Mouse (Mus musculus): Measurements from ENCODE around the gene Herpud1. TPM values are rescaled to one million over a fixed set of nuclear protein-coding genes. Genes with fewer than 3 reads are reported as not detected.

Herpud1 gene
- total RNA-seq, 2 experiments from 2014 or later = 54.4 to 57.3 TPM

GRCm38 (mm10) chr8:94361774-94362431 lies 24.3 kb upstream of the Herpud1 start:
- DNase-seq (ENCODE audit: low spot score in 2 of 2) = no peak
- Histone ChIP-seq H3K4me3 (no peak overlapping the region), H3K27ac (no peak overlapping the region)
- TF ChIP-seq CTCF (conservative IDR thresholded peaks at IDR 0.05) = no peak

- Histone ChIP-seq H3K27ac (peak overlapping the region; percentile 70), H3K4me3 (no peak overlapping the region)
- no peak for DNase-seq (ENCODE audit: low spot score in 2 of 2)
- TF ChIP-seq CTCF (conservative IDR thresholded peaks at IDR 0.05) = no peak
These were observed 23.5 kb upstream of the Herpud1 start for GRCm38 (mm10) chr8:94362607-94363239.

- Histone ChIP-seq H3K4me3 (no peak overlapping the region), H3K27ac (peak overlapping the region; percentile 70)
- TF ChIP-seq CTCF (conservative IDR thresholded peaks at IDR 0.05) = no peak
- no peak for DNase-seq (ENCODE audit: low spot score in 2 of 2)
These were observed 22.9 kb upstream of the Herpud1 start for GRCm38 (mm10) chr8:94363288-94363688.

- H3K27ac ChIP-seq = peak overlapping the region; percentile 64
- no peak overlapping the region for H3K4me3 ChIP-seq
- TF ChIP-seq CTCF (conservative IDR thresholded peaks at IDR 0.05) = no peak
- no peak for DNase-seq (ENCODE audit: low spot score in 2 of 2)
These were observed 22.3 kb upstream of the Herpud1 start for GRCm38 (mm10) chr8:94363906-94364305.

- Histone ChIP-seq H3K4me3 (no peak overlapping the region), H3K27ac (no peak overlapping the region)
- DNase-seq (ENCODE audit: low spot score in 2 of 2) = no peak
- no peak for TF ChIP-seq CTCF (conservative IDR thresholded peaks at IDR 0.05)
These were observed 21.4 kb upstream of the Herpud1 start for GRCm38 (mm10) chr8:94364686-94365312.

- no peak for TF ChIP-seq CTCF (conservative IDR thresholded peaks at IDR 0.05)
- Histone ChIP-seq H3K4me3 (no peak overlapping the region), H3K27ac (no peak overlapping the region)
- DNase-seq (ENCODE audit: low spot score in 2 of 2) = no peak
These were observed 20.7 kb upstream of the Herpud1 start for GRCm38 (mm10) chr8:94365410-94365981.

- TF ChIP-seq CTCF (conservative IDR thresholded peaks at IDR 0.05) = no peak
- Histone ChIP-seq H3K4me3 (no peak overlapping the region), H3K27ac (no peak overlapping the region)
- DNase-seq (ENCODE audit: low spot score in 2 of 2) = no peak
These were observed 15.4 kb upstream of the Herpud1 start for GRCm38 (mm10) chr8:94370839-94371238.

GRCm38 (mm10) chr8:94372955-94373599 lies 13.2 kb upstream of the Herpud1 start:
- no peak for TF ChIP-seq CTCF (conservative IDR thresholded peaks at IDR 0.05)
- no peak for DNase-seq (ENCODE audit: low spot score in 2 of 2)
- Histone ChIP-seq H3K27ac (no peak overlapping the region), H3K4me3 (no peak overlapping the region)

GRCm38 (mm10) chr8:94375551-94375991 lies 10.7 kb upstream of the Herpud1 start:
- DNase-seq (ENCODE audit: low spot score in 2 of 2) = no peak
- no peak for TF ChIP-seq CTCF (conservative IDR thresholded peaks at IDR 0.05)

GRCm38 (mm10) chr8:94376176-94376575 lies 10.1 kb upstream of the Herpud1 start:
- DNase-seq (ENCODE audit: low spot score in 2 of 2) = no peak
- Histone ChIP-seq H3K27ac (no peak overlapping the region), H3K4me3 (no peak overlapping the region)
- no peak for TF ChIP-seq CTCF (conservative IDR thresholded peaks at IDR 0.05)

More at GRCm38 (mm10) chr8:94375551-94375991, 10.7 kb upstream of the Herpud1 start:
- Histone ChIP-seq H3K4me3 (no peak overlapping the region), H3K27ac (no peak overlapping the region)

- no peak for DNase-seq (ENCODE audit: low spot score in 2 of 2)
- Histone ChIP-seq H3K27ac (peak overlapping the region; percentile 44; the same call in 1 of the 2 replicates), H3K4me3 (no peak overlapping the region)
- TF ChIP-seq CTCF (conservative IDR thresholded peaks at IDR 0.05) = no peak
These were observed 9.7 kb upstream of the Herpud1 start for GRCm38 (mm10) chr8:94376580-94376979.

GRCm38 (mm10) chr8:94377031-94377430 lies 9.2 kb upstream of the Herpud1 start:
- Histone ChIP-seq H3K4me3 (no peak overlapping the region), H3K27ac (peak overlapping the region; percentile 44; the same call in 1 of the 2 replicates)
- no peak for TF ChIP-seq CTCF (conservative IDR thresholded peaks at IDR 0.05)
- DNase-seq (ENCODE audit: low spot score in 2 of 2) = no peak

Data from layer of hippocampus, adult 2 months (tissue).